Mouse (Mus musculus): Measurements from ENCODE around the gene Tmed5. TPM values are rescaled to one million over a fixed set of nuclear protein-coding genes. Genes with fewer than 3 reads are reported as not detected.

The Tmed5 gene
- total and polyA plus RNA-seq, 3 experiments = 40.5 to 181 (median 63.1) TPM

Other genes with a start within 250 kb of the Tmed5 start
- 533 and 601 TPM in 2 replicates for gene Rpl5, start 232.1 kb downstream of the Tmed5 start, total RNA-seq (2012; rRNA removed)
- gene Rpl5, start 232.1 kb downstream of the Tmed5 start, polyA plus RNA-seq (2012; ENCODE audit: insufficient read depth in 1 of 2, insufficient read length in 2 of 2, low read depth in 1 of 2, low replicate concordance in 2 of 2, missing spikeins in 1 of 2) = 10 to 100 TPM in 1 of 2 experiments, not detected in 1; 43.2 TPM
- 8.0 and 10.6 TPM in 2 replicates for gene Fam69a, start 145.5 kb downstream of the Tmed5 start, total RNA-seq (2012; rRNA removed)
- gene Fam69a, start 145.5 kb downstream of the Tmed5 start, polyA plus RNA-seq (2012; ENCODE audit: insufficient read depth in 1 of 2, insufficient read length in 2 of 2, low read depth in 1 of 2, low replicate concordance in 2 of 2, missing spikeins in 1 of 2) = 1 to 10 TPM in 1 of 2 experiments, not detected in 1; 8.5 TPM
- 99.7 and 103 TPM in 2 replicates for gene Mtf2, start 66.9 kb downstream of the Tmed5 start, total RNA-seq (2012; rRNA removed)
- 100 to 1,000 TPM in 1 of 2 experiments, 10 to 100 TPM in 1; 69.9 to 263 TPM for gene Mtf2, start 66.9 kb downstream of the Tmed5 start, polyA plus RNA-seq (2012; ENCODE audit: insufficient read depth in 1 of 2, insufficient read length in 2 of 2, low read depth in 1 of 2, low replicate concordance in 2 of 2, missing spikeins in 1 of 2)
- gene Ccdc18, start 255 bp upstream of the Tmed5 start, total RNA-seq (2012; rRNA removed) = 2.3 and 3.6 TPM in 2 replicates
- 1 to 10 TPM in 1 of 2 experiments, not detected in 1; 3.0 TPM for gene Ccdc18, start 255 bp upstream of the Tmed5 start, polyA plus RNA-seq (2012; ENCODE audit: insufficient read depth in 1 of 2, insufficient read length in 2 of 2, low read depth in 1 of 2, low replicate concordance in 2 of 2, missing spikeins in 1 of 2)
- 32.5 and 36.3 TPM in 2 replicates for gene Dr1, start 136.3 kb upstream of the Tmed5 start, total RNA-seq (2012; rRNA removed)
- gene Dr1, start 136.3 kb upstream of the Tmed5 start, polyA plus RNA-seq (2012; ENCODE audit: insufficient read depth in 1 of 2, insufficient read length in 2 of 2, low read depth in 1 of 2, low replicate concordance in 2 of 2, missing spikeins in 1 of 2) = 10 to 100 TPM in 1 of 2 experiments, not detected in 1; 47.2 TPM
- gene Pigg, start 180.0 kb upstream of the Tmed5 start, total RNA-seq (2012; rRNA removed) = 8.9 and 11.2 TPM in 2 replicates
- 1 to 10 TPM in 1 of 2 experiments, not detected in 1; 6.7 TPM for gene Pigg, start 180.0 kb upstream of the Tmed5 start, polyA plus RNA-seq (2012; ENCODE audit: insufficient read depth in 1 of 2, insufficient read length in 2 of 2, low read depth in 1 of 2, low replicate concordance in 2 of 2, missing spikeins in 1 of 2)
- gene Gm42517, start 235.3 kb upstream of the Tmed5 start, total RNA-seq (2012; rRNA removed) = not detected in 2 replicates
- gene Gm42517, start 235.3 kb upstream of the Tmed5 start, polyA plus RNA-seq (2012; ENCODE audit: insufficient read depth in 1 of 2, insufficient read length in 2 of 2, low read depth in 1 of 2, low replicate concordance in 2 of 2, missing spikeins in 1 of 2) = not detected